Mouse (Mus musculus): ENCODE measurements around the gene Tex9. TPM values are rescaled to one million over a fixed set of nuclear protein-coding genes. Genes with fewer than 3 reads are reported as not detected.
"Not testable (repeated sequence)": the region's sequence is repeated elsewhere in the genome, so short reads cannot be mapped to it uniquely, and the experiment has no call there.

The Tex9 gene
- polyA plus RNA-seq, 1 experiment: 14.0 TPM

GRCm38 (mm10) chr9:72408131-72408586 is 83.9 kb downstream of the Tex9 start:
- TF ChIP-seq POLR2A (IDR thresholded peaks at IDR 0.05; ENCODE audit: borderline replicate concordance, insufficient read depth, low read length) (no peak), CTCF (IDR thresholded peaks at IDR 0.05; ENCODE audit: borderline replicate concordance, insufficient read depth, low read depth, low read length) (peak; percentile 96)
- 4% methylated on average over 12 of the region's 12 CpGs for WGBS
- H3K27me3 ChIP-seq (ENCODE audit: control insufficient read depth, insufficient read depth, low read length): no peaks in the 10 kb centered on the region
- peak overlapping the region; percentile 54 for H3K4me3 ChIP-seq (replicated peaks; ENCODE audit: insufficient read depth, low read depth, low read length)
- H3K27ac ChIP-seq (ENCODE audit: insufficient read depth, low read length): no peak overlapping the region
- H3K4me1 ChIP-seq (ENCODE audit: control insufficient read depth, insufficient read depth, low read length): no peaks in the 10 kb centered on the region
- peak; percentile 67 to 83 for DNase-seq

GRCm38 (mm10) chr9:72405882-72406638 is 86.0 kb downstream of the Tex9 start:
- no peak for DNase-seq
- 92% methylated on average over 9 of the region's 9 CpGs for WGBS
- Histone ChIP-seq H3K27me3 (ENCODE audit: control insufficient read depth, insufficient read depth, low read length) (no peaks in the 10 kb centered on the region), H3K4me3 (replicated peaks; ENCODE audit: insufficient read depth, low read depth, low read length) (no peak overlapping the region), H3K4me1 (ENCODE audit: control insufficient read depth, insufficient read depth, low read length) (no peaks in the 10 kb centered on the region), H3K27ac (ENCODE audit: insufficient read depth, low read length) (no peak overlapping the region)
- TF ChIP-seq POLR2A (IDR thresholded peaks at IDR 0.05; ENCODE audit: borderline replicate concordance, insufficient read depth, low read length): no peak

DNA sequence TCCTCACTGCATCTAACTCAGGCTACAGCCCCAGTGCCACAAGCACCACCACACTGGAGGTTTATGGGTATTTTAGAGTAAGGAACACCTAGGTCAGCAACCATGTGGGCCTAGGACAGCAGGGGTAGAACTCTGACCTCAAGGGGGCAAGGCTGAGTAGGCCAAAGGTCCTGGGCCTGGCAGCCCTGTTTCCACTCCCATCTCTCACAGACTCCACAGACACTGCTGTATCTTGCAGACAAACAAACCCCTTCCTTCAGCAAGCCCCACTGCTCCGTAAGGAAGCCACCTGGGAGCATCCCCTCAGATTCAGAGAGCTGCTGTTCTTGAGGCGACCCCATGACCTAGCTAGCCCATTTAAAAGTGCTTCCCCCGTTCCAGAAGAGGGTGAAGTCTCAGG is 87.1 kb downstream of the Tex9 start:
- TF ChIP-seq CTCF (IDR thresholded peaks at IDR 0.05; ENCODE audit: borderline replicate concordance, insufficient read depth, low read depth, low read length): no peak
- no peak for TF ChIP-seq POLR2A (IDR thresholded peaks at IDR 0.05; ENCODE audit: borderline replicate concordance, insufficient read depth, low read length)
- no peak overlapping the region for H3K27ac ChIP-seq (ENCODE audit: insufficient read depth, low read length)
- H3K4me1 ChIP-seq (ENCODE audit: control insufficient read depth, insufficient read depth, low read length): no peaks in the 10 kb centered on the region
- no peak for DNase-seq
- H3K27me3 ChIP-seq (ENCODE audit: control insufficient read depth, insufficient read depth, low read length): no peaks in the 10 kb centered on the region
- 95% methylated on average over 3 of the region's 3 CpGs for WGBS
- H3K4me3 ChIP-seq (replicated peaks; ENCODE audit: insufficient read depth, low read depth, low read length): no peak overlapping the region

DNA sequence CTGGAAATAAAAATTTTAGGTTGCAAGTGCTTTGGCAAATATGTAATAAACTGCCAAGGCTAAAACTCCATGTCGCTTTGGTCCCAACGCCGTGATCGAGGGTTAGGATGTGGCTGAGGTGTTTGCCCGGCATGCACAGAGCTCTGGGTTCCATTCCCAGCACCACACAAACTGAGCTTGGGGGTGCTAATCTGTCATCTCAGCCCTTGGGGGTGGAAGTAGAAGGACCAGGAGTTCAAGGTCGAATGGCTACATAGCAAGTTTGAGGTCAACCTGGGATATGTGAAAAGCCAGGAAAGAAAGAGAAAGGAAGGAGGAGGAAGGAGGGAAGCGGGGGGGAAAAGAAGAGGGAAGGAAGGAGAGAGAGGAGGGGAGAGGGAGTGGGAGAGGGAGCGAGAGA is 87.6 kb downstream of the Tex9 start:
- no peak for TF ChIP-seq POLR2A (IDR thresholded peaks at IDR 0.05; ENCODE audit: borderline replicate concordance, insufficient read depth, low read length)
- TF ChIP-seq CTCF (IDR thresholded peaks at IDR 0.05; ENCODE audit: borderline replicate concordance, insufficient read depth, low read depth, low read length): no peak
- Histone ChIP-seq H3K4me3 (replicated peaks; ENCODE audit: insufficient read depth, low read depth, low read length) (no peak overlapping the region), H3K27ac (ENCODE audit: insufficient read depth, low read length) (no peak overlapping the region), H3K4me1 (ENCODE audit: control insufficient read depth, insufficient read depth, low read length) (no peaks in the 10 kb centered on the region), H3K27me3 (ENCODE audit: control insufficient read depth, insufficient read depth, low read length) (no peaks in the 10 kb centered on the region)
- no peak for DNase-seq
- 87% methylated on average over 8 of the region's 8 CpGs for WGBS

DNA sequence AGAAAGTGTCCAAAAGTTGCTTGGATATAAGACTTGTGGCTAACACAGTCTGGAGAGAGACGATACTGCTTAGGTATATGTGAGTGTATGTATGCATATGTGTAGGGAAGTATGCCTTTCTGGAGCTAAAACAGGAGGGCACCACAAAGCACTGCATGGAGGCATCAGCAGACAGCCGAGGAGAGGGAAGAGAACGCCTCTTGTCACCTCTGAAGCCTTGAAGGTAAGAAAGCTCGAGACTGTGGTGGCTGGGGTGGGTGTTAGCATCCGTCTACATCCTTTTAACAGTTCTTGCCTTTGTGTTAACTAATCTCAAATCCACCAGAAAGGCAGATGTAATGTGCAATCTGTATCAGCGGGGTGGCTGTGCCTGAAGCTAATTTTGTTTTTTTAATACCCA is 88.6 kb downstream of the Tex9 start:
- no peak overlapping the region for H3K27ac ChIP-seq (ENCODE audit: insufficient read depth, low read length)
- TF ChIP-seq CTCF (IDR thresholded peaks at IDR 0.05; ENCODE audit: borderline replicate concordance, insufficient read depth, low read depth, low read length) (no peak), POLR2A (IDR thresholded peaks at IDR 0.05; ENCODE audit: borderline replicate concordance, insufficient read depth, low read length) (no peak)
- no peak for DNase-seq
- no peaks in the 10 kb centered on the region for H3K4me1 ChIP-seq (ENCODE audit: control insufficient read depth, insufficient read depth, low read length)
- H3K4me3 ChIP-seq (replicated peaks; ENCODE audit: insufficient read depth, low read depth, low read length): no peak overlapping the region
- no peaks in the 10 kb centered on the region for H3K27me3 ChIP-seq (ENCODE audit: control insufficient read depth, insufficient read depth, low read length)
- WGBS: 68% methylated on average over 6 of the region's 6 CpGs

- DNase-seq; H3K4me3 ChIP-seq (replicated peaks; ENCODE audit: insufficient read depth, low read depth, low read length); H3K27ac ChIP-seq (ENCODE audit: insufficient read depth, low read length); H3K4me1 ChIP-seq (ENCODE audit: control insufficient read depth, insufficient read depth, low read length); H3K27me3 ChIP-seq (ENCODE audit: control insufficient read depth, insufficient read depth, low read length): not testable (repeated sequence)
- WGBS: 81% methylated on average over 4 of the region's 4 CpGs
Observed at GRCm38 (mm10) chr9:72401769-72402168, 90.2 kb downstream of the Tex9 start.

Other genes starting within 250 kb of the Tex9 start
- gene Zfp280d, start 217.4 kb downstream of the Tex9 start, polyA plus RNA-seq (2012; rRNA removed): 54.0 and 59.0 TPM in 2 replicates
- 1.4 and 2.2 TPM in 2 replicates for gene Mns1, start 54.2 kb downstream of the Tex9 start, polyA plus RNA-seq (2012; rRNA removed)
- gene Rfx7, start 40.0 kb upstream of the Tex9 start, polyA plus RNA-seq (2012; rRNA removed): 20.2 and 21.4 TPM in 2 replicates
- 248 and 269 TPM in 2 replicates for gene Nedd4, start 170.1 kb upstream of the Tex9 start, polyA plus RNA-seq (2012; rRNA removed)